Mouse (Mus musculus) heart, postnatal 0 days (tissue): Measurements from ENCODE around the gene Elmsan1.

Experiments used
- CTCF ChIP-seq: IDR thresholded peaks from 2 replicates; pipeline ENCODE4 v1.5.1; 2016; ENCODE audit warnings: antibody characterized with exemption, control low read depth, low read depth
- EP300 ChIP-seq: IDR thresholded peaks from 2 replicates; pipeline ENCODE4 v1.6.1; 2016; ENCODE audit warnings: antibody characterized with exemption, low read depth

DNA sequence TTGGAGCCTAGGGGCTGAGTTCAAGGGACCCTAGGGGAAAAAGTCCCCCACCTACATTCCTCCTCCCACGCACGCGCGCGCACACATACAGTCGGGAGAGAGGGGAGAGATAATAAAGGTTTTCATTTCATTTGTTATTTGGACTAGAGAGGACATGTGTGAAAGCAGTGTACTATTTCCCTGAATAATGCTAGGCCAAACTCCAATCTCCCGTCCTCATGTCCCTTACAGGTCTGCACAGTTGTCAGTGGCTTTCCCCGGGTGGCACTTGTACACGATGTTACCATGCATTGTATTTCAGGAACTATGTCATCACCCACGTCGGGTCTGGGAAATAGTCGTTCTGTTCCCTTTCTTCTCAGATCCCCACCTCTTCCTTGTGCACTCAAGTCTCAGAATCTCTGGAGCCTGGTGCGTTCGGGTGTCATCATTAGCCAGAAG is 460 bp upstream of the Elmsan1 start:
- TF ChIP-seq CTCF: no peak
- no peak for TF ChIP-seq EP300
